Mouse (Mus musculus) CH12.LX (cell line): ENCODE measurements around the gene Gm28434.
A peak's percentile ranks its signal among the peaks of the same experiment; 100 is the strongest.

ENCODE experiments used
- BHLHE40 ChIP-seq: IDR thresholded peaks from 2 replicates; pipeline ENCODE4 v1.6.1; 2011; ENCODE audit warnings: mild to moderate bottlenecking, low read depth, low read length, improper control_type of control experiment
- CTCF ChIP-seq, 2 experiments: IDR thresholded peaks in 1 of 2; conservative IDR thresholded peaks in 1 of 2; 2 replicates each; pipeline ENCODE4 v1.5.1; 2011 to 2012; ENCODE audit warnings: low read depth in 2 of 2, low read length in 2 of 2, improper control_type of control experiment in 1 of 2, inconsistent platforms in 1 of 2, mild to moderate bottlenecking in 1 of 2, moderate library complexity in 1 of 2
- EP300 ChIP-seq: IDR thresholded peaks from 2 replicates; pipeline ENCODE4 v1.6.1; 2011; ENCODE audit warnings: low read length, improper control_type of control experiment
- JUND ChIP-seq: conservative IDR thresholded peaks from 2 replicates; pipeline ENCODE4 v1.6.1; 2011; ENCODE audit warnings: low read depth, low read length, improper control_type of control experiment
- MAFK ChIP-seq: IDR thresholded peaks from 2 replicates; pipeline ENCODE4 v1.6.1; 2011; ENCODE audit warnings: low read length, improper control_type of control experiment; ENCODE audit not compliant: insufficient replicate concordance

DNA sequence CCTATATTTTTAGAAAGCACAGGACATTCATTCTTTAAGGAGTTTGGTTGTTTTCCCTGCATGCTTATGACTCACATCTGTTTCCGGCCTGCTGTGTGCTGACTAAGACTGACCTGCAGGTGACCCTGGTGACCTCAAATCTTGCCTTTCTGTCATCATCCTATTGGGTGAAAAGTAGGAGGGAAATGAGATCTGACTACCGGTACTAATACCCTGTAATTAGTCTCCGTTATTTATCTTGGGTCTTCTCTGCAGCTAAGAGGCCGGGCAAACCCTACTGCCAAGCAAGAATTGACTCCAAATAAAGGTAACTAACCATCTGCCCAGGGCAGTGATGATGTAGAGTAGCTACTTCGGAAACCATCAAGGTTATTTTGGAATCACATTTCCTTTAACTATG is 43.9 kb upstream of the Gm28434 start, which contains the start of gene Csn3:
- TF ChIP-seq EP300 (peak; percentile 82), CTCF (conservative IDR thresholded peaks at IDR 0.05 in 1 of 2, IDR thresholded peaks at IDR 0.05 in 1 of 2; ENCODE audit: low read depth in 2 of 2, low read length in 2 of 2) (no peak), JUND (peak; percentile 79; the same call in 1 of the 2 replicates), MAFK (peak; percentile 83), BHLHE40 (peak; percentile 93)
